In genomic region chr11:120293714-120294113, GRCm38 (mm10) we compare ENCODE assay signal across 11 mouse cellular contexts. TPM values are rescaled to one million over a fixed set of nuclear protein-coding genes. Genes with fewer than 3 reads are reported as not detected.
A peak's percentile ranks its signal among the peaks of the same experiment; 100 is the strongest.
DNase-seq lines count a peak whose midpoint lies in the region; ATAC-seq lines count a peak whose summit lies in the region.
"Had no signal": no experiment of that assay in that cellular context is flagged by ENCODE, and none has a peak within 500 bp of the region (broad histone marks: within the 10 kb centered on the region; RNA-seq: fewer than 3 reads in every experiment).

No protein-coding gene starts in this region.

- no peaks in the 10 kb centered on the region for H3K9me3 ChIP-seq in heart, embryonic 10.5 days
- no peaks in the 10 kb centered on the region for H3K9me3 ChIP-seq in embryonic facial prominence, embryonic 11.5 days (replicated peaks; ENCODE audit: control insufficient read depth, low read length)
- no peaks in the 10 kb centered on the region for H3K9me3 ChIP-seq in intestine, embryonic 16.5 days (ENCODE audit: control insufficient read depth, low read length)

- H3K27me3 ChIP-seq in heart, embryonic 10.5 days (ENCODE audit: insufficient read depth, poor library complexity, severe bottlenecking) = no peaks in the 10 kb centered on the region
- no peaks in the 10 kb centered on the region for H3K27me3 ChIP-seq in embryonic facial prominence, embryonic 11.5 days (ENCODE audit: control insufficient read depth, insufficient read depth, low read length)
- no peaks in the 10 kb centered on the region for H3K27me3 ChIP-seq in intestine, embryonic 16.5 days (replicated peaks; ENCODE audit: control insufficient read depth, insufficient read depth, low read length)

- H3K9ac ChIP-seq in embryonic facial prominence, embryonic 11.5 days (replicated peaks; ENCODE audit: low read length) = no peak overlapping the region; the same call in none of the 2 replicates
- H3K9ac ChIP-seq in intestine, embryonic 16.5 days (ENCODE audit: low read depth, low read length) = no peak overlapping the region

- no peak for DNase-seq in heart, embryonic 10.5 days (ENCODE audit: low spot score)
- DNase-seq in heart, postnatal 10 days = no peak
- peak; percentile 36 for DNase-seq in 3T3-L1 (ENCODE audit: low read depth, low spot score)
- no peak for DNase-seq in embryonic facial prominence, embryonic 11.5 days (ENCODE audit: low spot score)
- no peak for DNase-seq in liver
- no peak for DNase-seq in layer of hippocampus, adult 18-20 months (ENCODE audit: low spot score in 2 of 2)
- no peak for DNase-seq in cerebellum, adult 18-20 months
- DNase-seq: B cell, adult 2 months; cerebellum, adult 9-10 months; kidney, postnatal 36 days had no signal

- H3K4me1 ChIP-seq in heart, embryonic 10.5 days = peaks cover 55% of the 10 kb centered on the region
- H3K4me1 ChIP-seq in embryonic facial prominence, embryonic 11.5 days (ENCODE audit: control insufficient read depth, insufficient read depth, low read length) = peaks cover 13% of the 10 kb centered on the region
- H3K4me1 ChIP-seq in intestine, embryonic 16.5 days (ENCODE audit: control insufficient read depth, insufficient read depth, low read length) = peaks cover 12% of the 10 kb centered on the region

- H3K36me3 ChIP-seq in heart, embryonic 10.5 days = peaks cover 29% of the 10 kb centered on the region
- peaks cover 10% of the 10 kb centered on the region for H3K36me3 ChIP-seq in embryonic facial prominence, embryonic 11.5 days (replicated peaks; ENCODE audit: control insufficient read depth, insufficient read depth, low read depth, low read length)
- H3K36me3 ChIP-seq in intestine, embryonic 16.5 days (ENCODE audit: control insufficient read depth, insufficient read depth, low read length) = no peaks in the 10 kb centered on the region; the same call in 1 of the 2 replicates

- no peak for ATAC-seq in embryonic facial prominence, embryonic 11.5 days (replicated peaks; ENCODE audit: insufficient number of reproducible peaks, low FRiP score, low TSS enrichment, low read depth)
- peak; percentile 19; the same call in 1 of the 2 replicates for ATAC-seq in intestine, embryonic 16.5 days

- no peak overlapping the region for H3K4me3 ChIP-seq in heart, embryonic 10.5 days
- no peak overlapping the region for H3K4me3 ChIP-seq in embryonic facial prominence, embryonic 11.5 days (ENCODE audit: low read depth, low read length)
- H3K4me3 ChIP-seq in intestine, embryonic 16.5 days (ENCODE audit: low read length) = no peak overlapping the region

- H3K4me2 ChIP-seq in embryonic facial prominence, embryonic 11.5 days (ENCODE audit: low read depth, low read length) = no peak overlapping the region
- no peak overlapping the region for H3K4me2 ChIP-seq in intestine, embryonic 16.5 days (ENCODE audit: low read depth, low read length)

- intact Hi-C loops in heart, postnatal 10 days (cut with DNase I) = no loop called here

- WGBS in heart, embryonic 10.5 days = 64% methylated on average over 1 of the region's 1 CpGs
- WGBS in embryonic facial prominence, embryonic 11.5 days = 94% methylated on average over 1 of the region's 1 CpGs
- WGBS in intestine, embryonic 16.5 days = 74% methylated on average over 1 of the region's 1 CpGs

- peak overlapping the region; percentile 65 for H3K27ac ChIP-seq in heart, embryonic 10.5 days
- peak overlapping the region; percentile 20; the same call in 1 of the 2 replicates for H3K27ac ChIP-seq in embryonic facial prominence, embryonic 11.5 days (replicated peaks; ENCODE audit: low read depth, low read length)
- no peak overlapping the region for H3K27ac ChIP-seq in intestine, embryonic 16.5 days (ENCODE audit: low read length)

RNA-seq across cellular contexts. Expression of gene Actg1, which starts 54.6 kb away (rescaled TPM):
- 1,513 and 2,033 TPM in 2 replicates for polyA plus RNA-seq in heart, embryonic 10.5 days (2016; fragmentation: Nextera tagmentation; extraction: Ambion mirVana)
- total RNA-seq in heart, postnatal 10 days (2021) = 100 to 1,000 TPM; 691 to 703 TPM
- 3,237 and 3,434 TPM in 2 replicates for polyA plus RNA-seq in embryonic facial prominence, embryonic 11.5 days (2014; fragmentation: Nextera tagmentation; extraction: Ambion mirVana)
- polyA plus RNA-seq in intestine, embryonic 16.5 days (2015; fragmentation: Nextera tagmentation; extraction: Ambion mirVana) = 2,886 and 2,944 TPM in 2 replicates
- total RNA-seq in layer of hippocampus, adult 18-20 months (2021) = 1,000 to 10,000 TPM; 1,279 to 1,291 TPM
